Mouse (Mus musculus): Measurements from ENCODE around the gene Ano4. TPM values are rescaled to one million over a fixed set of nuclear protein-coding genes. Genes with fewer than 3 reads are reported as not detected.
A peak's percentile ranks its signal among the peaks of the same experiment; 100 is the strongest.

The Ano4 gene
- polyA plus RNA-seq, 1 experiment from 2014 or later = 4.1 TPM

DNA sequence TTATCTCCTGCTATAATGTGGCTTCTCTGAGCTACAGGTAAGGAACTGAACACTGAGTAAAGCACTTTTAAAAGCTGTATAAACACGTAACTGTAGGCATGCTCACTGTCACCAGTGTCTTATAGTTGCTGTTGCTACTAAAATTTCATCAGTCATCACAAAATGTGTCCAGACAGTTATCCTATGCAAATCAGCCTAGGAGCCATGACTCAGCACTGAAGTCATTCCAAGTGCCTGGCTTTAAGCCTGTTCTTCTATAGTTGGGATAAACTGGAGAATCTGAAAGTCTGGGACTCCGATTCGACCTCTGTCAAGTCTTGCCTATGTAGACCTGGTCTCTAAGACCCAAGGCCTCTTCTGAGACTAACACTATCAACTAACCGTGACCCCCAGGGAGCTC lies 81.2 kb downstream of the Ano4 start:
- WGBS = 82% methylated on average over 4 of the region's 4 CpGs
- Histone ChIP-seq H3K4me2 (replicated peaks; ENCODE audit: low read depth, low read length) (no peak overlapping the region), H3K36me3 (ENCODE audit: control insufficient read depth, insufficient read depth, low read length) (no peaks in the 10 kb centered on the region), H3K27me3 (ENCODE audit: control insufficient read depth, insufficient read depth, low read length) (no peaks in the 10 kb centered on the region), H3K4me1 (replicated peaks; ENCODE audit: control insufficient read depth, insufficient read depth, low read length) (no peaks in the 10 kb centered on the region), H3K27ac (ENCODE audit: low read depth, low read length) (no peak overlapping the region), H3K9ac (ENCODE audit: low read depth, low read length) (no peak overlapping the region), H3K9me3 (ENCODE audit: control insufficient read depth, low read length) (no peaks in the 10 kb centered on the region), H3K4me3 (ENCODE audit: low read depth, low read length) (no peak overlapping the region)
- ATAC-seq (ENCODE audit: low FRiP score) (no peak), DNase-seq (ENCODE audit: low spot score) (no peak)

DNA sequence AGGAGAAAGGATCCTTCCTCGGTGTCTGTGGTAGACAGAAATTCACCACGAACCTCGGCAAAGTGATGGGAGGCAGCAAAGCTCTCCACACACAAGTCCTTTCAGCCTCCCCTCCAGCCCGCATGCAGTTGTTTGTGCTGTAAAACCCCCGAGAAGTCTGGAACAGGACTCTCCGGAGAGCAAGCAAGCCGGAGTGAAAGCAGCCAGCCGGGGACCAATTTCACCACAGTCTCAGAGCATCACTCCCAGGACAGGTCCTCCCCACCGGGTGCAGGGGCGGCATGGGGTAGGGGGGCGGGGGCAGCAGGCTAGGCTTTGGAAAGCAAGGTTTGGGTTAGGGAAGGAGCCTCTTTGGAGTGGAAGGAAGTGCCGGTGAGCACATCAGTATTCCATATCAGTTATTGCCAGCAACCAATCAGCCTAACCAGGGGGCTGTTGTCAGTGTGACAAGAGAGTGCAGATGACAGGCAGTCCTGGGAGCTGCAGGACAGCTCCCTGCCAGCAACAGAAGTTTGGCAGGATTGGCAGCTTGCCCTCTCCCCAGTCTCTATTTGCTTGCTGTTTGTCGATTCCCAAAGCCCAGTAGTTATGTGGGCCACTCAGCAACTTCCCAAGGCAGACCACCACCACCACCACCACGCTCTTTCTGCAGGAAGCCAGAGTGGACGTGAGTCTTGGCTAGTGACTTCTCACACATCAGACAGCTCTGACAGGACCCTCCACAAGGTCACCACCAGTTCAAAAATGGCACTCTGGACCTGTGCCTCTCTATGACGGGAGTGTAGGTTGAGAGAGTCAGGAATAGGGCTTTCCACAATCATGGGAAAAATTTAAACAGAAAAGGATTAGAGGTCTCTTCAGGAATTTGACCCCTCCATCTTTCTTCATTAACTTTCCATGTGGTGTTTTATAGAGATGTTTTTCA lies 86.8 kb downstream of the Ano4 start:
- no peaks in the 10 kb centered on the region for H3K36me3 ChIP-seq (ENCODE audit: control insufficient read depth, insufficient read depth, low read length)
- no peaks in the 10 kb centered on the region for H3K27me3 ChIP-seq (ENCODE audit: control insufficient read depth, insufficient read depth, low read length)
- WGBS = 3% methylated on average over 15 of the region's 16 CpGs
- H3K27ac ChIP-seq (ENCODE audit: low read depth, low read length) = peak overlapping the region; percentile 39; the same call in 1 of the 2 replicates
- no peaks in the 10 kb centered on the region for H3K9me3 ChIP-seq (ENCODE audit: control insufficient read depth, low read length)
- peak; percentile 59 for DNase-seq (ENCODE audit: low spot score)
- H3K9ac ChIP-seq (ENCODE audit: low read depth, low read length) = peak overlapping the region; percentile 49
- H3K4me3 ChIP-seq (ENCODE audit: low read depth, low read length) = peak overlapping the region; percentile 33
- H3K4me2 ChIP-seq (replicated peaks; ENCODE audit: low read depth, low read length) = peak overlapping the region; percentile 52
- no peaks in the 10 kb centered on the region for H3K4me1 ChIP-seq (replicated peaks; ENCODE audit: control insufficient read depth, insufficient read depth, low read length)
- ATAC-seq (ENCODE audit: low FRiP score) = peak; percentile 74

DNA sequence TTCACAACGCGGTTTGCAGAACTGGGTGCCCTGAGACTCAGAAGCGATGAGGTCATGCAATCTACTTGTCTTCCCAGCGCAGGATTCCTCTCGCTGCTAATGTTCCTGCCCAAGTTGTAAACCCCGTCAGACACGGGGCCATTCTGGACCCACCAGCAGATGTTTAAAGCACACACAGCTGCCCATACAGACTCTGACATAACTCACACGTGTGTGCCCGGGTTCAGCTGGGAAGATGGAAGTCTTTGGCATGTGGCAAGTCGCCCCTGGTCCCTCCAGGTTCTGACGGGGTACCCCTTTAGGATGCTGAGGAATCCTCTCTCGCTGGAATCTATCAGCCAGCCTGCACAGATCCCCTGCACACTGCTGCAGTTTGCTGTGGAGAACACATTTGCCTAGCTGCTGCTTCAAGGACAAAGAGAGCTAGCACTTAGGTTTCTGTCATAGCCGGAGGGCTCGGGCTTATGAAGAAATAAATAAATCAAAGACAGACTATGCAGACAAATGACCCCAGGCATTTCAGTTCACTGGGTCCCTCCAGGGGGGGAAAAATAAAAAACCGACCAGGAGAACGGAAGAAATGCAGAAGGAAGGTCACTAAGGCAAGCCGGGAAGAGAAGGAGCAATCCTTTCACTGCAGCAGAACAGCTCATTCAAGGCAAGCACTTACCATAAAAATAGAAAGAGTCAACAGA lies 87.7 kb downstream of the Ano4 start:
- H3K27me3 ChIP-seq (ENCODE audit: control insufficient read depth, insufficient read depth, low read length) = no peaks in the 10 kb centered on the region
- H3K4me2 ChIP-seq (replicated peaks; ENCODE audit: low read depth, low read length) = peak overlapping the region; percentile 52
- peak overlapping the region; percentile 49 for H3K9ac ChIP-seq (ENCODE audit: low read depth, low read length)
- no peaks in the 10 kb centered on the region for H3K9me3 ChIP-seq (ENCODE audit: control insufficient read depth, low read length)
- WGBS = 3% methylated on average over 17 of the region's 17 CpGs
- peak overlapping the region; percentile 39; the same call in 1 of the 2 replicates for H3K27ac ChIP-seq (ENCODE audit: low read depth, low read length)
- no peaks in the 10 kb centered on the region for H3K36me3 ChIP-seq (ENCODE audit: control insufficient read depth, insufficient read depth, low read length)
- peak overlapping the region; percentile 33 for H3K4me3 ChIP-seq (ENCODE audit: low read depth, low read length)
- peak; percentile 69 for ATAC-seq (ENCODE audit: low FRiP score)
- H3K4me1 ChIP-seq (replicated peaks; ENCODE audit: control insufficient read depth, insufficient read depth, low read length) = no peaks in the 10 kb centered on the region
- peak; percentile 60 for DNase-seq (ENCODE audit: low spot score)

DNA sequence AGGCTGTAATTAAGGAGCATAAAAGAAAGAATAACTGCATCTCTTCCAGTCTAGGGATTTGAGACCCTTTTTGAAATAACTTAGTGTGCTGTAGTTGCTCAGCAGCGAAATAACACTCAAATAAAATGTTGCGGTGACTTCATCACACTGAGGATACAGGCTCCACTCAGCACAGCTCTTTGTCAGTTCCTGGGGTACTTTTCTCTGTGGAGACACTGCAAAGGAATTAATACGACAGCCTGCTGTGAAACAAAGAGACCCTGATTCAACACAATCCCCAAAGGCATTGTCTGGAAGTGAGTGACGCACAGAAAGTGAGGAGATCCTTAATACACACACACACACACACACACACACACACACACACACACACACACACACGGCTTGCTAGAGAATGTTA lies 89.8 kb downstream of the Ano4 start:
- Histone ChIP-seq H3K9me3 (ENCODE audit: control insufficient read depth, low read length) (no peaks in the 10 kb centered on the region), H3K27me3 (ENCODE audit: control insufficient read depth, insufficient read depth, low read length) (no peaks in the 10 kb centered on the region), H3K4me3 (ENCODE audit: low read depth, low read length) (no peak overlapping the region), H3K27ac (ENCODE audit: low read depth, low read length) (no peak overlapping the region), H3K36me3 (ENCODE audit: control insufficient read depth, insufficient read depth, low read length) (no peaks in the 10 kb centered on the region), H3K9ac (ENCODE audit: low read depth, low read length) (no peak overlapping the region), H3K4me1 (replicated peaks; ENCODE audit: control insufficient read depth, insufficient read depth, low read length) (no peaks in the 10 kb centered on the region), H3K4me2 (replicated peaks; ENCODE audit: low read depth, low read length) (no peak overlapping the region)
- DNase-seq (ENCODE audit: low spot score) = no peak
- no peak for ATAC-seq (ENCODE audit: low FRiP score)
- 46% methylated on average over 5 of the region's 5 CpGs for WGBS

DNA sequence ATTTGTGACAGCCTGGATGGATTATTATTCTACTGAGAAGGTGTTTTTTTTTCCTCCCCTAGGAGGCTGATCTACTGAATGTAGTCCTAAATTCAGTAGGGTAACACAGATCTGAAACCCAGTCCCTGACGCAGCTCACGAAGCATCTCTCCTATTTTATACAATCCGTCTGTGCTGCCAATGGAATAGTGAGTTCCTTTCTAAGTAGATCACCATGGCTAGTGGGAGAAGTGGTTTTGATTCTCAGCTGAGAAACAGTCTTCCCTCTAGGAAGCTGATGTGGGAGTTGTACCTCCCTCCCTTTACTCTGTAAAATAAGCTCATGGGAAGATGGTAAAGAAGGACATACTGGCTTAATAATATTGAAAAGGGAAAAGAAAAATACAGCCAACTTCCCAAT lies 90.8 kb downstream of the Ano4 start:
- ATAC-seq (ENCODE audit: low FRiP score) (no peak), DNase-seq (ENCODE audit: low spot score) (no peak)
- H3K9me3 ChIP-seq (ENCODE audit: control insufficient read depth, low read length) = no peaks in the 10 kb centered on the region
- H3K27me3 ChIP-seq (ENCODE audit: control insufficient read depth, insufficient read depth, low read length) = no peaks in the 10 kb centered on the region
- no peaks in the 10 kb centered on the region for H3K4me1 ChIP-seq (replicated peaks; ENCODE audit: control insufficient read depth, insufficient read depth, low read length)
- no peak overlapping the region for H3K27ac ChIP-seq (ENCODE audit: low read depth, low read length)
- no peak overlapping the region for H3K4me3 ChIP-seq (ENCODE audit: low read depth, low read length)
- no peaks in the 10 kb centered on the region for H3K36me3 ChIP-seq (ENCODE audit: control insufficient read depth, insufficient read depth, low read length)
- WGBS = 65% methylated on average over 3 of the region's 3 CpGs
- no peak overlapping the region for H3K4me2 ChIP-seq (replicated peaks; ENCODE audit: low read depth, low read length)
- no peak overlapping the region for H3K9ac ChIP-seq (ENCODE audit: low read depth, low read length)

DNA sequence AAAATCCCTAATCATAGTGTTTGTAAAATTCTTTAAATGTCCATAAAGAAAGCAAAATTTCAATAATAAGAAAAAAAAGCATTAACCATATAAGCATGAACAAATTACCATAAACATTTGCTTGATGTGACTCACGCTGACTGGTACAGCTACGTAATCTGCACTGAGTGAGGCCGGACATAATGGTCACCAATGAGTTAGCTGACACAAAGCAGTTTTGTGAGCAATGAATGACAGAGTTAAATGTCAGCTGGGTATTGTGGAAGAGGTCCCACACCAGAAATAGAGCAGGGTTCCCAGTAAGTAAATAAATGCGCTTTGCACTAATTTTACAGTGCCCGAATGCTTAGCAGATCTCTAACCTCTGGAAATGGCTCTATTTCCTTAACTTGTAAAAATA lies 91.9 kb downstream of the Ano4 start:
- Histone ChIP-seq H3K9ac (ENCODE audit: low read depth, low read length) (no peak overlapping the region), H3K4me1 (replicated peaks; ENCODE audit: control insufficient read depth, insufficient read depth, low read length) (no peaks in the 10 kb centered on the region), H3K27me3 (ENCODE audit: control insufficient read depth, insufficient read depth, low read length) (no peaks in the 10 kb centered on the region), H3K36me3 (ENCODE audit: control insufficient read depth, insufficient read depth, low read length) (no peaks in the 10 kb centered on the region), H3K4me3 (ENCODE audit: low read depth, low read length) (no peak overlapping the region), H3K9me3 (ENCODE audit: control insufficient read depth, low read length) (no peaks in the 10 kb centered on the region), H3K4me2 (replicated peaks; ENCODE audit: low read depth, low read length) (no peak overlapping the region), H3K27ac (ENCODE audit: low read depth, low read length) (no peak overlapping the region)
- ATAC-seq (ENCODE audit: low FRiP score) (no peak), DNase-seq (ENCODE audit: low spot score) (no peak)
- 77% methylated on average over 5 of the region's 5 CpGs for WGBS

DNA sequence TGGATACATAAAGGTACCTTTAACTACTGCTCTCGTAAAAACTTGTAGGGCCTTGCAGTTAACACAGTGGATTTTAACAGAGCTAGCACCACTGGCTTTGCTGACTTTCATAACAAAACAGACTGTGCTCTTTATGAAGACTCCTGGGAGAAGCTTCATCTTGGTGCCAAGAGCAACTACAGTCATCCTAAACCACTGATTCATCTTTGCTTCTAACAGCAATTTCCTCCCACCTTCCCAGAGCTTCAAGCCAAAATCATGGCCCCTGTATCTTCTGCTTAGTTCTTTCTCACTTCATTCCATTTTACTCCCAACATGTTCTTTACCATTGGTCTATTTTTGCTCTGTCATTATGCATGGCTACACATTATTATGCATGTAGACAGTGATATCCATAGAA lies 100.8 kb downstream of the Ano4 start:
- Histone ChIP-seq H3K9me3 (ENCODE audit: control insufficient read depth, low read length) (no peaks in the 10 kb centered on the region), H3K4me3 (ENCODE audit: low read depth, low read length) (no peak overlapping the region), H3K4me2 (replicated peaks; ENCODE audit: low read depth, low read length) (no peak overlapping the region), H3K27ac (ENCODE audit: low read depth, low read length) (no peak overlapping the region), H3K36me3 (ENCODE audit: control insufficient read depth, insufficient read depth, low read length) (no peaks in the 10 kb centered on the region), H3K27me3 (ENCODE audit: control insufficient read depth, insufficient read depth, low read length) (no peaks in the 10 kb centered on the region), H3K9ac (ENCODE audit: low read depth, low read length) (no peak overlapping the region), H3K4me1 (replicated peaks; ENCODE audit: control insufficient read depth, insufficient read depth, low read length) (no peaks in the 10 kb centered on the region)
- no peak for ATAC-seq (ENCODE audit: low FRiP score)
- 90% methylated on average over 1 of the region's 1 CpGs for WGBS
- no peak for DNase-seq (ENCODE audit: low spot score)

DNA sequence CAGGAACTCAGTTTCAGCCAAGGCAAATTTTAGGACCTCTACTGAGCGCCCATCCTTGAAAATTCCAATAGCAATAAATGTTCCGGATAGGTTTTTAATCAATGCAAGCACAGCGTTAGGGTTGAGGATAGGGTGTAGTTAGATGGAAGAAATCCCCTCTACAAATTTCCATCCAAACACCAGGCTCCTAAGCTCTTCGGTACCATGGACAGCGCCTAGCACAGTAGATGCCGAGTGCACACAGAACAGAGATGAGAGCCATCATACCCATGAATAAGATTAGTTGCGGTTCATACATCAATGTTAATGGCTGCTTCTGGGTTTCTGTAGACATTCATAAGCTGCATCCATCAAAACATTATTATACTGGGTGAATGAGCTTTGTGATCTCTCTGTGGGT lies 120.0 kb downstream of the Ano4 start:
- Histone ChIP-seq H3K27ac (ENCODE audit: low read depth, low read length) (no peak overlapping the region), H3K27me3 (ENCODE audit: control insufficient read depth, insufficient read depth, low read length) (no peaks in the 10 kb centered on the region), H3K4me2 (replicated peaks; ENCODE audit: low read depth, low read length) (no peak overlapping the region), H3K9ac (ENCODE audit: low read depth, low read length) (no peak overlapping the region), H3K4me1 (replicated peaks; ENCODE audit: control insufficient read depth, insufficient read depth, low read length) (no peaks in the 10 kb centered on the region), H3K4me3 (ENCODE audit: low read depth, low read length) (no peak overlapping the region), H3K36me3 (ENCODE audit: control insufficient read depth, insufficient read depth, low read length) (no peaks in the 10 kb centered on the region), H3K9me3 (ENCODE audit: control insufficient read depth, low read length) (no peaks in the 10 kb centered on the region)
- peak; percentile 72 for DNase-seq (ENCODE audit: low spot score)
- no peak for ATAC-seq (ENCODE audit: low FRiP score)
- 42% methylated on average over 7 of the region's 7 CpGs for WGBS
